Mouse (Mus musculus): ENCODE measurements around the gene Cept1. TPM values are rescaled to one million over a fixed set of nuclear protein-coding genes. Genes with fewer than 3 reads are reported as not detected.
"Not testable (repeated sequence)": the region's sequence is repeated elsewhere in the genome, so short reads cannot be mapped to it uniquely, and the experiment has no call there.

Gene Cept1
- 59.6 and 62.0 TPM in 2 replicates for polyA plus RNA-seq (2014; fragmentation: Nextera tagmentation; extraction: Ambion mirVana)

DNA sequence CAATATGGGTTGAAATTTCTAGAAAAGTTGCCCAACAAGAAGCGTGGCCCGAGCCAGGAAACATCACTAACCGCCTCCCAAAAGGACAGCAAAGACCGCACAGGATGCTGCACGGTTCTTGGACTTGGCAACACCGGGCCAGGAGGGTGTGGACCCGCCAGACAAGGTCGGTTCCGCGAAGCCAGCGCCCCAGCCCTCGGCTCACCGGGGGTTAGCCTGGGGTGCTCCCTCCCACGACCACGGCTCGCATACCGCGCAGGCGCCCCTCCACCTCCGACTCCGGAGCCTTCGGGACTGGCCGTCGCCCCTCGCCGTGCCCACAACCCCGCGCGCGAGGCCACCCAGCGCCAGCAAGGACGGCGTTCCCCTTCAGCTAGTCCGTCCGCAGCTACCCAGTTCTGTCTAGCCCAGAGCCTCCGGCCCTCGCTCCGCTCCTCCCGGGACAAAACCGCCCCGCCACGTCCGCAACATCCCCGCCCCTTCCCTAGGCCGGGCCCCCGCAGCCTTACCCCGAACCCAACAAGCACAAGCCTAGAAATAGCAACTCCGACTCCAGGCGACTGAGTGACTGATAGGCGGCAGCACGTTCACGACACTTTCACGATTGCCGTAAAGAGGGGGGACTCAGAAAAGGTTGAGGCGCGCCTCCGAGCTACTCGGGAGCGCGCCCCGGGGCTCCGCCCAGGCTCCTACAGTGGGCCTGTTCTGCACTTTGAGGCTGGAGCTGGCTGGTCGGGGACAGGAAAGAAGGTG, at the start of gene Cept1, which contains the start of gene Dram2:
TSS of gene Cept1 (minus strand) at position 632 of the 753 bp plus-strand sequence.
TSS of gene Dram2 (plus strand) at position 628 of the 753 bp plus-strand sequence.
- peak; percentile 96 for ATAC-seq (ENCODE audit: insufficient read depth)
- no peak for TF ChIP-seq CTCF (IDR thresholded peaks at IDR 0.05; ENCODE audit: low read depth)
- Histone ChIP-seq H3K27ac (ENCODE audit: low read depth) (peak within 1 kb of the TSS; percentile 98), H3K27me3 (ENCODE audit: insufficient read depth, low read length) (no peaks in the 10 kb centered on the region), H3K36me3 (ENCODE audit: insufficient read depth) (0 out of 2 replicates have a peak, but pooled peaks cover 8% of the 10 kb centered on the region), H3K9ac (peak within 1 kb of the TSS; percentile 94), H3K4me1 (ENCODE audit: insufficient read depth) (no peaks in the 10 kb centered on the region; the same call in 1 of the 2 replicates), H3K9me3 (ENCODE audit: low read depth, low read length) (no peaks in the 10 kb centered on the region), H3K4me2 (peak within 1 kb of the TSS; percentile 63), H3K4me3 (ENCODE audit: low read depth, low read length) (peak within 1 kb of the TSS; percentile 79)
- WGBS: under 1% methylated on average over 63 of the region's 63 CpGs
- peak; percentile 98 for DNase-seq

DNA sequence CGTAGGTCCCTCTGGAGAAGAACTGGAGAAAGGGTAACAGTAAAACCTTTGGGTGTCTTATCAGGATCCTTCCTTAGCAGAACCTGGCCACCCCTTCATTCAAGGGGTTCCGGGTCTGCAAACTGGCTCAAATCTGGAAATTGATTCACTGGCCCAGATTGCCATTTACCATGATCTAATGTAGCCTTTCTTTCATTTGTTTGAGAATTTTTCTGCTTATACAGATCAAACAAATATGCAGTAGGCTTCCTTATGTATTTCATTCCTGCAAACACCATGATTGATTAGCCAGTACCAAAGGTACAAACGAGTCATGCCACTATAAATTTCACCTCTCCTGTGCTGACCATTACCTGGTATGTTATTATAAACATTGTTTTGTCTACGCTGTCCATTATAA, 46.0 kb upstream of the Cept1 start:
- not testable (repeated sequence) for ATAC-seq (ENCODE audit: insufficient read depth); H3K9ac ChIP-seq; H3K27me3 ChIP-seq (ENCODE audit: insufficient read depth, low read length); DNase-seq; H3K36me3 ChIP-seq (ENCODE audit: insufficient read depth); H3K4me2 ChIP-seq; H3K4me3 ChIP-seq (ENCODE audit: low read depth, low read length); H3K4me1 ChIP-seq (ENCODE audit: insufficient read depth); H3K9me3 ChIP-seq (ENCODE audit: low read depth, low read length); H3K27ac ChIP-seq (ENCODE audit: low read depth)
- WGBS: 80% methylated on average over 4 of the region's 4 CpGs

DNA sequence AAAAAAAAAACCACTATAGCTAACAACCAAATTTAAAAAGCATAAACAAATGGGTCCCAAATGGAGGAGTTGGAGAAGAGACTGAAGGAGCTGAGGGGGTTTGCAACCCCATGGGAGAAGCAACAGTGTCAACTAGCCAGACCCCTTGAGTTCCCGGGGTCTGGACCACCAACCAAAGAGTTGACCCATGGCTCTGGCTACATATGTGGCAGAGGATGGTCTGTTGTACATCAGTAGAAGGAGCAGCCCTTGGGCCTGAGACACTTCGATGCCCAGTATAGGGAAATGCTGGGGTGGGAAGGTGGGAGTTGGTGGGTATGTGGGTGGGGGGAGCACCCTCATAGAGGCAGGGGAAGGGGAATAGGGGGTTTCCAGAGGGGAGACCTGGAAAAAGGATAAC, 31.7 kb upstream of the Cept1 start:
- Histone ChIP-seq H3K27me3 (ENCODE audit: insufficient read depth, low read length) (no peaks in the 10 kb centered on the region), H3K4me3 (ENCODE audit: low read depth, low read length) (no peak overlapping the region), H3K4me2 (no peak overlapping the region), H3K36me3 (ENCODE audit: insufficient read depth) (no peaks in the 10 kb centered on the region), H3K9me3 (ENCODE audit: low read depth, low read length) (no peaks in the 10 kb centered on the region), H3K27ac (ENCODE audit: low read depth) (no peak overlapping the region), H3K4me1 (ENCODE audit: insufficient read depth) (no peaks in the 10 kb centered on the region), H3K9ac (no peak overlapping the region)
- no peak for TF ChIP-seq CTCF (IDR thresholded peaks at IDR 0.05; ENCODE audit: low read depth)
- no peak for DNase-seq
- no peak for ATAC-seq (ENCODE audit: insufficient read depth)
- WGBS: 93% methylated on average over 2 of the region's 2 CpGs

DNA sequence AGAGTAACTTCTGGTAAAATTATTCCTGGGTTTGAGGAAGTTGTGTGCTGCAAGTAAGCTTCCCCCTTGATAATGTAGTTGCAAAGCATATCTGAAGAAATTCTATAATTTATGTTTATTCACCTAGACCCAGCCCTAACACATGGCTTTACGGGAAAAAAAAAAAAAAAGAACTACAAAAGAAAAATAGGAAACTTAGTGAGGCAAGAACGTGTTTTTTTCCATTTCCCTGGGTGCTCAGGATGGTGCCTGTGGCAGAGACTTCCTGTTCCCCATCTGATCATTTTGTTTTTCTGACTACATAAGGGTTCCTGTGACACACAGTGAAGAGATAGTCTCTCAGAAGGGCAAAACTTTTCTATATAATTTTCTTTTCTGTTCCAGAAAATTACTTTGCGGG, 25.6 kb upstream of the Cept1 start:
- no peak for DNase-seq
- Histone ChIP-seq H3K9ac (no peak overlapping the region), H3K27me3 (ENCODE audit: insufficient read depth, low read length) (no peaks in the 10 kb centered on the region), H3K27ac (ENCODE audit: low read depth) (no peak overlapping the region), H3K36me3 (ENCODE audit: insufficient read depth) (0 out of 2 replicates have a peak, but pooled peaks cover 6% of the 10 kb centered on the region), H3K4me3 (ENCODE audit: low read depth, low read length) (no peak overlapping the region), H3K4me1 (ENCODE audit: insufficient read depth) (no peaks in the 10 kb centered on the region), H3K4me2 (no peak overlapping the region), H3K9me3 (ENCODE audit: low read depth, low read length) (no peaks in the 10 kb centered on the region)
- no peak for ATAC-seq (ENCODE audit: insufficient read depth)
- WGBS: 78% methylated on average over 3 of the region's 3 CpGs
- TF ChIP-seq CTCF (IDR thresholded peaks at IDR 0.05; ENCODE audit: low read depth): no peak

DNA sequence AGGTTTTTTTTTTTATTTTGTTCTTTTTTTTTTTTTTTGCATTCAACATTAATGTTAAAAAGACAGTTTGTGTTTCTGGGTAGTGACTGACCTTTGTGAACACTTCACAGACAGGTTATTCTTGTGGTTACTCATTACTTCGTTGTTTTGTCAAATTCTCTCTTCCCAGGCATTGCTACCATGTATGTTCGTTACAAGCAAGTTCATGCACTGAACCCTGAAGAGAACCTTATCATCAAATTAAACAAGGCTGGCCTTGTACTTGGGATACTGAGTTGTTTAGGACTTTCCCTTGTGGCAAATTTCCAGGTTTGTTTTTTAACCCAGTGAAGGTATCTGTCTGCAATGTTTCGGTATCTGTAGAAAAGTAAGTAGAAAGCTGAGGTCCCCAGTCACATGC, 18.3 kb upstream of the Cept1 start:
- TF ChIP-seq CTCF (IDR thresholded peaks at IDR 0.05; ENCODE audit: low read depth): no peak
- no peak overlapping the region for H3K4me3 ChIP-seq (ENCODE audit: low read depth, low read length)
- H3K9ac ChIP-seq: no peak overlapping the region
- 87% methylated on average over 3 of the region's 3 CpGs for WGBS
- H3K27ac ChIP-seq (ENCODE audit: low read depth): no peak overlapping the region
- no peaks in the 10 kb centered on the region for H3K9me3 ChIP-seq (ENCODE audit: low read depth, low read length)
- DNase-seq (no peak), ATAC-seq (ENCODE audit: insufficient read depth) (no peak)
- H3K27me3 ChIP-seq (ENCODE audit: insufficient read depth, low read length): no peaks in the 10 kb centered on the region
- H3K36me3 ChIP-seq (ENCODE audit: insufficient read depth): 0 out of 2 replicates have a peak, but pooled peaks cover 6% of the 10 kb centered on the region
- no peak overlapping the region for H3K4me2 ChIP-seq
- H3K4me1 ChIP-seq (ENCODE audit: insufficient read depth): no peaks in the 10 kb centered on the region

DNA sequence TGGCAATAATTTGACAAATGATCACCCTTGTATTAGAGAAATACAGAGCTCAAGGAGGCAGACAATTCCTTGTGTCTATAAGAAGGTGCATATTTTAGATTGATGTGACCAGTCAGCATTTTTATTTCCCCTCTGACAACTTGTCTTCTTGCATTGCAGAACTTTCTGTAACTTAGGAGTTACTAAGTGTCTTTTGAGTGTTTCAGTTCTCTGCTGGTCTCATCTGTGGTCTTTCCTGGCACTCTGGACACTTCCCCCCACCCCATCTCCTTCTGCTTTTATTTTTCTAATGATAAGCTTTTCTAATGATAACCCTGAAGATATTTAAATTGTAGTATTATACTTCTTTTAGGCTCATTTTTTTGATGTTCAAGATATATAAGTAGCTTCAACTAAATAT, 10.7 kb upstream of the Cept1 start:
- H3K9me3 ChIP-seq (ENCODE audit: low read depth, low read length): no peaks in the 10 kb centered on the region
- H3K36me3 ChIP-seq (ENCODE audit: insufficient read depth): peaks cover 25% of the 10 kb centered on the region
- no peak for DNase-seq
- H3K9ac ChIP-seq: no peak overlapping the region
- H3K4me2 ChIP-seq: no peak overlapping the region
- H3K4me3 ChIP-seq (ENCODE audit: low read depth, low read length): no peak overlapping the region
- no peak overlapping the region for H3K27ac ChIP-seq (ENCODE audit: low read depth)
- no peak for ATAC-seq (ENCODE audit: insufficient read depth)
- H3K4me1 ChIP-seq (ENCODE audit: insufficient read depth): no peaks in the 10 kb centered on the region
- H3K27me3 ChIP-seq (ENCODE audit: insufficient read depth, low read length): no peaks in the 10 kb centered on the region
- no peak for TF ChIP-seq CTCF (IDR thresholded peaks at IDR 0.05; ENCODE audit: low read depth)

DNA sequence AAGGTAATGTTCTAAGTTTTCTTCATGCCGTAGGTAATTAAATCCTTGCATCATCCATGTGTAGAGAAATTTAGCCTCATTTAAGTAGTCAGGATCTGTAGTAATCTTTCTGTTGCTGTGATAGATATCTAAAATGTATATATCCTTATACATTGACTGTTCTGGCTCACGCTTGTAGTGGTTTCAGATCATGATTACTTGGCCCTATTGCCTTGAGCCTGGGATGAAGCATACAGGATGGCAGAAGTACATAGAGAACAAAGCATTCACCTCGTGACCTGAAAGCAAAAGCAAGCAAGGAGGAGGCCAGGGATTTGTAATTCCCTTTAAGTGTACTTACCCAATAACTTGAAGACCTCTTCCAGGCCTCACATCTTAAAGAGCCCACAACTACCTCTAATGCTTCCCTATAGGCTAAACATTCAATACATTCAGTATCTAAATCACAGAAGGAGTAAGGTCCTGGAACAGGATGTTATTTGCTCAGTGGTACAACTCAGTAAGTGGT, 8.2 kb upstream of the Cept1 start:
- WGBS: 87% methylated on average over 3 of the region's 3 CpGs
- Histone ChIP-seq H3K36me3 (ENCODE audit: insufficient read depth) (peaks cover 38% of the 10 kb centered on the region), H3K27ac (ENCODE audit: low read depth) (no peak overlapping the region), H3K9me3 (ENCODE audit: low read depth, low read length) (no peaks in the 10 kb centered on the region), H3K9ac (no peak overlapping the region), H3K27me3 (ENCODE audit: insufficient read depth, low read length) (no peaks in the 10 kb centered on the region), H3K4me2 (no peak overlapping the region), H3K4me1 (ENCODE audit: insufficient read depth) (no peaks in the 10 kb centered on the region), H3K4me3 (ENCODE audit: low read depth, low read length) (no peak overlapping the region)
- no peak for TF ChIP-seq CTCF (IDR thresholded peaks at IDR 0.05; ENCODE audit: low read depth)
- ATAC-seq (ENCODE audit: insufficient read depth) (no peak), DNase-seq (no peak)

Data from lung, embryonic 14.5 days (tissue).